Mouse (Mus musculus) cerebellum, adult 9-10 months (tissue): ENCODE data around the gene Sidt2.

Experiments used
- DNase-seq: peaks from one replicate; pipeline ENCODE4 v3.0.0; 2022

The Sidt2 gene

GRCm38 (mm10) chr9:45955107-45955963 is at the start of gene Sidt2:
TSS of gene Sidt2 (minus strand) at chr9:45955258.
- DNase-seq: peak; percentile 86

- no peak for DNase-seq
Measured at GRCm38 (mm10) chr9:46004529-46004928, 49.5 kb upstream of the Sidt2 start.

GRCm38 (mm10) chr9:46003729-46004128 is 48.7 kb upstream of the Sidt2 start:
- peak; percentile 85 for DNase-seq

GRCm38 (mm10) chr9:45999009-45999408 is 44.0 kb upstream of the Sidt2 start:
- no peak for DNase-seq

- DNase-seq: peak; percentile 79
Measured at GRCm38 (mm10) chr9:45985229-45985567, 30.1 kb upstream of the Sidt2 start.

GRCm38 (mm10) chr9:45984409-45985228 is 29.6 kb upstream of the Sidt2 start:
- DNase-seq: peak; percentile 89

GRCm38 (mm10) chr9:45983676-45984408 is 28.8 kb upstream of the Sidt2 start:
- DNase-seq: peak; percentile 56

GRCm38 (mm10) chr9:45981331-45981730 is 26.3 kb upstream of the Sidt2 start:
- no peak for DNase-seq

GRCm38 (mm10) chr9:45980611-45981010 is 25.6 kb upstream of the Sidt2 start:
- no peak for DNase-seq

GRCm38 (mm10) chr9:45979778-45980177 is 24.7 kb upstream of the Sidt2 start:
- no peak for DNase-seq

GRCm38 (mm10) chr9:45976884-45977283 is 21.8 kb upstream of the Sidt2 start:
- no peak for DNase-seq

GRCm38 (mm10) chr9:45963577-45963976 is 8.5 kb upstream of the Sidt2 start:
- no peak for DNase-seq

GRCm38 (mm10) chr9:45961855-45962254 is 6.8 kb upstream of the Sidt2 start:
- DNase-seq: no peak

GRCm38 (mm10) chr9:45959661-45960060 is 4.6 kb upstream of the Sidt2 start:
- no peak for DNase-seq

- no peak for DNase-seq
Measured at GRCm38 (mm10) chr9:45958851-45959250, 3.8 kb upstream of the Sidt2 start.

GRCm38 (mm10) chr9:45958023-45958670 is 3.1 kb upstream of the Sidt2 start:
- DNase-seq: no peak

GRCm38 (mm10) chr9:45954294-45955106 is 558 bp downstream of the Sidt2 start:
- peak; percentile 65 for DNase-seq

- DNase-seq: peak; percentile 25
Measured at GRCm38 (mm10) chr9:45953511-45954293, 1.4 kb downstream of the Sidt2 start.

- DNase-seq: no peak
Measured at GRCm38 (mm10) chr9:45952890-45953289, 2.2 kb downstream of the Sidt2 start.

- no peak for DNase-seq
Measured at GRCm38 (mm10) chr9:45952057-45952456, 3.0 kb downstream of the Sidt2 start.

GRCm38 (mm10) chr9:45946872-45947183 is 8.2 kb downstream of the Sidt2 start:
- peak; percentile 21 for DNase-seq
